Mouse (Mus musculus): Measurements from ENCODE around the gene Slc40a1. TPM values are rescaled to one million over a fixed set of nuclear protein-coding genes. Genes with fewer than 3 reads are reported as not detected.

Slc40a1 gene
- polyA plus RNA-seq, 1 experiment from 2014 or later = 18.0 TPM

DNA sequence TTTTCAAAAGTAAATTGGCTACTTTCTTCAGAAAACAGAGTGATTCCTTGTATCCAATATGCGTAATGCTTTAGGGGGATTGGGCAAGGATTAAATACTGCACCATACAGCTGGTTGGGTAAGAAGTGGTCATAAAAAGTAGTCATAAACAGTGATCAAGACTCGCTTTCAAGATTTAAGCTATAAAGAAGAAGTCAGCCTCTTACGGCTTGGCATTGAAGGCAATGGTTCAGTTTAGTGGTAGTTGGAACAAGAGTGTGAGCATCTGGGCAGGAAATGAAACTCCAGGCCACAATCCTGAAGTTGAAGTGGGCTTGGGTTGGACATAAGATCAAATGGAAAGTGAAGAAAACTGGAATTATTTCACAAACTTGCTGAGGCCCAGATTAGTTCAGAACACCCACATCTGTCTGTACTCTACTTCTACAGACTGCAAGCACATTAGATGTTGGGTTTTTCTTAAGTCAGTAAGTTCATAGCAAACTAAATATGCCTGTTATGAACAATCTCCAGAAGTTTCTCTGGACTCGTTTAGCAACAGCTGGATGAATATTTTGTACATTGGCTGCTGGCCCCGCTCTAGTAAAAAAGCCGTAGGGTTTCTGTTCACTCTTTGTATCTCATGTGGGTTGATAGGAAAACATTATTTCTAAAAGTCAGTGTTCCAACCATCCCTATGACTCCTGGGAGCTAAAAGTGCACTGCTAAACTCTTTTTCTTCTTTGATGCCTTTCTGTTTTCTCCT, 32.0 kb downstream of the Slc40a1 start:
- no peak overlapping the region for H3K27ac ChIP-seq (ENCODE audit: low read length)
- no peaks in the 10 kb centered on the region for H3K27me3 ChIP-seq (ENCODE audit: control insufficient read depth, insufficient read depth, low read length)
- H3K9me3 ChIP-seq (replicated peaks; ENCODE audit: control insufficient read depth, low read length) = no peaks in the 10 kb centered on the region
- ATAC-seq (replicated peaks; ENCODE audit: extremely low read depth, insufficient read depth, low FRiP score) = no peak
- no peaks in the 10 kb centered on the region for H3K36me3 ChIP-seq (ENCODE audit: control insufficient read depth, insufficient read depth)
- no peaks in the 10 kb centered on the region for H3K4me1 ChIP-seq (ENCODE audit: control insufficient read depth, insufficient read depth, low read length)
- H3K4me3 ChIP-seq (ENCODE audit: low read length) = no peak overlapping the region
- H3K9ac ChIP-seq (ENCODE audit: low read length) = no peak overlapping the region
- H3K4me2 ChIP-seq (ENCODE audit: low read depth, low read length) = no peak overlapping the region
- 80% methylated on average over 6 of the region's 6 CpGs for whole genome bisulfite sequencing

DNA sequence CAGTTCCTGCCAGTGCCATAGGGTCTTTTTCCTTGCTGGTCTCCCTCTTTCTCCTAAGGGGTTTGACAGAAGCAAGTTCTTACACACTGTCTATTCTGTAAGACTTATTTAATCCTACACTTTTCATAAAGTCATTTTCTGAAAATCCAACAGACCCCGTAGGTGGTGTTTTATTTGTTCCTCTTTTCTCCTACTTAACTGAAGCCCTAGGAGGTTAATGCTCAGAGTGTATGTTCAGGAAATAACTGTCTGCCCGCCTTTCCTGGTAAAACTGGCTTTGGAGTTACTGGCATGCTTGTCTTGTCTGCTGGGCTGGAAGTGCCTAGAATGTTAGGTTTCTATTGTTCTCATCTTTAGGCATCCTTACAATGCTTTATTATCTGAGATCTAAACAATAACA, 34.3 kb downstream of the Slc40a1 start:
- no peak overlapping the region for H3K4me2 ChIP-seq (ENCODE audit: low read depth, low read length)
- no peaks in the 10 kb centered on the region for H3K4me1 ChIP-seq (ENCODE audit: control insufficient read depth, insufficient read depth, low read length)
- no peak overlapping the region for H3K4me3 ChIP-seq (ENCODE audit: low read length)
- no peak overlapping the region for H3K27ac ChIP-seq (ENCODE audit: low read length)
- no peaks in the 10 kb centered on the region for H3K36me3 ChIP-seq (ENCODE audit: control insufficient read depth, insufficient read depth)
- no peaks in the 10 kb centered on the region for H3K9me3 ChIP-seq (replicated peaks; ENCODE audit: control insufficient read depth, low read length)
- H3K9ac ChIP-seq (ENCODE audit: low read length) = no peak overlapping the region
- WGBS = 62% methylated on average over 2 of the region's 2 CpGs
- no peak for ATAC-seq (replicated peaks; ENCODE audit: extremely low read depth, insufficient read depth, low FRiP score)
- no peaks in the 10 kb centered on the region for H3K27me3 ChIP-seq (ENCODE audit: control insufficient read depth, insufficient read depth, low read length)

DNA sequence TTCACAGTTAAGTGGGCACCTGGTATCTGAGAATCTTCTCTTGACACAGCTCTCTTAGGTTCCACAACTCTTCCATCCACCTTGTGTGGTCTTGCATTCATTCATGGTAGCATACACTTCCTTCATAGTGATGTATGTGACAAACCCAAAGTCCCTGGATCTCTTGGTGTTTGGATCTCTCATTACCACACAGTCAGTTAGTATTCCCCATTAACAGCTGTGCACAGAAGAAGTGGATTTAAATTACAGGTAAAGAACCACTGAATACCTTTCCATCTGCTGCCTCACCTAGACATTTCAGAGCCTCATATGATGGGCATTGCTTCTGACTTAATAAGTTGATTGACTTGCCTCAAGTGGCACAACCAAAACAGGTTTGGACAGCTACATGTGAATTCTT, 36.1 kb downstream of the Slc40a1 start, which contains the start of gene Gm5269:
TSS of gene Gm5269 (minus strand) at position 101 of the 400 bp plus-strand sequence.
- no peaks in the 10 kb centered on the region for H3K36me3 ChIP-seq (ENCODE audit: control insufficient read depth, insufficient read depth)
- H3K9ac ChIP-seq (ENCODE audit: low read length) = no peak within 1 kb of the TSS
- no peaks in the 10 kb centered on the region for H3K9me3 ChIP-seq (replicated peaks; ENCODE audit: control insufficient read depth, low read length)
- H3K4me1 ChIP-seq (ENCODE audit: control insufficient read depth, insufficient read depth, low read length) = no peaks in the 10 kb centered on the region
- no peak within 1 kb of the TSS for H3K27ac ChIP-seq (ENCODE audit: low read length)
- H3K4me3 ChIP-seq (ENCODE audit: low read length) = no peak within 1 kb of the TSS
- no peak for ATAC-seq (replicated peaks; ENCODE audit: extremely low read depth, insufficient read depth, low FRiP score)
- no peaks in the 10 kb centered on the region for H3K27me3 ChIP-seq (ENCODE audit: control insufficient read depth, insufficient read depth, low read length)
- H3K4me2 ChIP-seq (ENCODE audit: low read depth, low read length) = no peak within 1 kb of the TSS

DNA sequence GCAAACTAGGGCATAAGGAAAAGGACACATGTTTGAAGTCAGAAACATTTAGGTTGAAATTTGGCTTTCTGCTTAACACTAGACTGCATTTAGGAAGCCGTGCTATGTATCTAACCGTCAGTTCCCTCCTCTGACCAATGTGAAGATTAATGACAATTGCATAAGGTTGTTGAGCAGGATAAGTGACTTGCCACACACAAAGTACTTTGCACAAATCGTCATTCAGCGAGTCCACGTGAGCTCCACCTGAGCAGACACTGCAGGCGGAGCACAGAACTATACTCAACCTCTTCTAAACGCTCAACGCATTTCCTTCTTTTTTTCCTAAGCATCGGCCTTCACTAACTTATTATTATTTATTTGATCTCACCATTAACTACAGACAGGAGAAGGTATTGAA, 39.5 kb downstream of the Slc40a1 start:
- ATAC-seq (replicated peaks; ENCODE audit: extremely low read depth, insufficient read depth, low FRiP score) = no peak
- H3K27me3 ChIP-seq (ENCODE audit: control insufficient read depth, insufficient read depth, low read length) = no peaks in the 10 kb centered on the region

DNA sequence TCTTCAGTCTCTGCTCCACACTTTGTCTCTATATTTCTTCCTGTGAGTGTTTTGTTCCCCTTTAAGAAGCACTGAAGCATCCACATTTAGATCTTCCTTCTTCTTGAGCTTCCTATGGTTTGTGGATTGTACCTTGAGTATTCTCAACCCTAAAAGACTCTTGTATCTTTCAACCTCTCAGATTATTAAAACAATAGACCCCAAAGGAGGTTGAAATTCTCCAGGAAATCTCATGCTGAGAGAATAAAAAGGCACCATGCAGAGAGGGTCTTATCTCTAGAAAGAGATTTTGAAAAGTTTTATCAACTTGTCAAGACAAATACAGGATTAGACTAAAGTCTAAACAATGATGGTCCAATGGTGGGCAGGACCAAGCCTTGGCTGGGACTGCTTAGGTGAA, 42.9 kb downstream of the Slc40a1 start:
- Histone ChIP-seq H3K27ac (ENCODE audit: low read length) (no peak overlapping the region), H3K9ac (ENCODE audit: low read length) (no peak overlapping the region), H3K4me2 (ENCODE audit: low read depth, low read length) (no peak overlapping the region), H3K9me3 (replicated peaks; ENCODE audit: control insufficient read depth, low read length) (no peaks in the 10 kb centered on the region), H3K27me3 (ENCODE audit: control insufficient read depth, insufficient read depth, low read length) (no peaks in the 10 kb centered on the region), H3K4me1 (ENCODE audit: control insufficient read depth, insufficient read depth, low read length) (no peaks in the 10 kb centered on the region), H3K36me3 (ENCODE audit: control insufficient read depth, insufficient read depth) (no peaks in the 10 kb centered on the region), H3K4me3 (ENCODE audit: low read length) (no peak overlapping the region)
- ATAC-seq (replicated peaks; ENCODE audit: extremely low read depth, insufficient read depth, low FRiP score) = no peak

More for the DNA sequence above, 39.5 kb downstream of the Slc40a1 start:
- Histone ChIP-seq H3K4me2 (ENCODE audit: low read depth, low read length) (no peak overlapping the region), H3K9me3 (replicated peaks; ENCODE audit: control insufficient read depth, low read length) (no peaks in the 10 kb centered on the region), H3K4me3 (ENCODE audit: low read length) (no peak overlapping the region), H3K9ac (ENCODE audit: low read length) (no peak overlapping the region), H3K36me3 (ENCODE audit: control insufficient read depth, insufficient read depth) (no peaks in the 10 kb centered on the region), H3K4me1 (ENCODE audit: control insufficient read depth, insufficient read depth, low read length) (no peaks in the 10 kb centered on the region), H3K27ac (ENCODE audit: low read length) (no peak overlapping the region)
- 77% methylated on average over 9 of the region's 9 CpGs for WGBS

DNA sequence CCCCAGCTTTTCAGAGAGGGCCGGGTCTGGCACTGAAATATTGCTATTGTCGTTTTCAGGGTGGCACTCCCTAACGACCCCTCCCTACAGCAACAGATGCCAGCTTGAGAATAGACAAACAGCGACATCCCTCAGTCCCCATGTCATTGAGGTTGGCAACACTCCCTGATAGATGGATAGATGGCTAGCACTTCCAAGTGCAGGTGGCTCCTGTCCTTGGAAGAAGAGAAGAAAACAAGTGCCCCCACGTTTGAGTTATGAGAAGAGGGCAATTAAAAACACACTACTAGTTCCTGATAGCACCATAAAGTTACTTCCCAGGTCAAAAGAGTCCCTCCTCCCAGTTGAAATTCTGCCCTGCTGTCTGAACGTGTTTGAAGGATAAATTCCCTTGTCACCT, 44.2 kb downstream of the Slc40a1 start:
- H3K4me3 ChIP-seq (ENCODE audit: low read length) = no peak overlapping the region
- H3K9ac ChIP-seq (ENCODE audit: low read length) = no peak overlapping the region
- no peak for ATAC-seq (replicated peaks; ENCODE audit: extremely low read depth, insufficient read depth, low FRiP score)
- H3K36me3 ChIP-seq (ENCODE audit: control insufficient read depth, insufficient read depth) = no peaks in the 10 kb centered on the region
- no peak overlapping the region for H3K27ac ChIP-seq (ENCODE audit: low read length)
- H3K4me1 ChIP-seq (ENCODE audit: control insufficient read depth, insufficient read depth, low read length) = no peaks in the 10 kb centered on the region
- H3K9me3 ChIP-seq (replicated peaks; ENCODE audit: control insufficient read depth, low read length) = no peaks in the 10 kb centered on the region
- H3K4me2 ChIP-seq (ENCODE audit: low read depth, low read length) = no peak overlapping the region
- WGBS = 58% methylated on average over 6 of the region's 6 CpGs
- no peaks in the 10 kb centered on the region for H3K27me3 ChIP-seq (ENCODE audit: control insufficient read depth, insufficient read depth, low read length)

DNA sequence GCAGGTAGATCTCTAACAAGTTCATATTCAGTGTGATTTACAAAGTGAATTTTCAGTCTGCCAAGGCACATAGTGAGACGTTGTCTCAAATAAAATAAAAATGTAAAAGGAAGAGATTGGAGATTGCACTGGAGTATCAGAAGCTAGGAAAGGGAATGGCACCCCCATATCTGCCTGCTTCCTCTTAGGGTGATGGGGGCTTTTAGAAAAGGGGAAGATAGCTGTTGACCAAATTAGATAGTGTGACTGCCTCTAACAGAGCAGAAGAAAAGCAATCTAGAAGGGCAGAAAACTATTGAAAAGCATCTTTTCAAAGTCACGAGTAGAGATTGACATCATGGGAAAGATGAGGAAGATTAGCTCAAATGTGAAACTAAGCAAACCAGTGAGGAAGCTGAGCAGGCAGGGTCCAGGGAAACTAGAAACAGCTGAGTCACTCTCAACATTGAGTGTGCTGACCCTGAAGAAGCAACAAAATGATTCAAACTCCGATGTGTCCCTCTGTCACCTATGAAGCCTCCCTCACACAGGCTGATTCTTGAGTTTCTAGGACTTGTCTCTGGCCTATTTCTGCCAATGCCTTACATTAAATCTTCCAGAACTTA, 45.0 kb downstream of the Slc40a1 start:
- H3K9me3 ChIP-seq (replicated peaks; ENCODE audit: control insufficient read depth, low read length) = no peaks in the 10 kb centered on the region
- no peak overlapping the region for H3K4me3 ChIP-seq (ENCODE audit: low read length)
- no peak overlapping the region for H3K9ac ChIP-seq (ENCODE audit: low read length)
- no peak for ATAC-seq (replicated peaks; ENCODE audit: extremely low read depth, insufficient read depth, low FRiP score)
- H3K4me1 ChIP-seq (ENCODE audit: control insufficient read depth, insufficient read depth, low read length) = no peaks in the 10 kb centered on the region
- no peaks in the 10 kb centered on the region for H3K36me3 ChIP-seq (ENCODE audit: control insufficient read depth, insufficient read depth)
- no peaks in the 10 kb centered on the region for H3K27me3 ChIP-seq (ENCODE audit: control insufficient read depth, insufficient read depth, low read length)
- no peak overlapping the region for H3K27ac ChIP-seq (ENCODE audit: low read length)
- no peak overlapping the region for H3K4me2 ChIP-seq (ENCODE audit: low read depth, low read length)
- WGBS = 71% methylated on average over 3 of the region's 3 CpGs

DNA sequence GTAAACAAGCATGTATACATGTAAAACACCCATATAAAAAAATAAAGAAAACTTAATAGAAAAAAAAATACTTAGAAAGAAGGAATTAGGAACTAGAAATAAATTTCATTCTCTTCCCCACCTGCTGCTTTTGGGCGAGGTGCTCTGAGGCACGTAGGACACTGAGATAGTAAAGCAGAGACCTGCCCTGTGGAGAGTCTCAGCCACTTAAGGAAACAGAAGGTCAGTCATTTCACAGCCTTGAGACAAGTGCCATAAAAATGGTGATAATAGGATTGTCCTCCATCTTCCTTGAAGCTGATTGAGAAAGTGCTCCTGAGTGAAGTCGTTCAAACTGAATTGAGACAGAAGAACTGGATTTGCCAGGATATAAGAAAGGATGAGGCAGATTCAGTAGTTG, 48.9 kb downstream of the Slc40a1 start:
- H3K4me1 ChIP-seq (ENCODE audit: control insufficient read depth, insufficient read depth, low read length) = no peaks in the 10 kb centered on the region
- no peaks in the 10 kb centered on the region for H3K36me3 ChIP-seq (ENCODE audit: control insufficient read depth, insufficient read depth)
- H3K27ac ChIP-seq (ENCODE audit: low read length) = no peak overlapping the region
- no peaks in the 10 kb centered on the region for H3K9me3 ChIP-seq (replicated peaks; ENCODE audit: control insufficient read depth, low read length)
- no peak for ATAC-seq (replicated peaks; ENCODE audit: extremely low read depth, insufficient read depth, low FRiP score)
- no peak overlapping the region for H3K4me3 ChIP-seq (ENCODE audit: low read length)
- H3K9ac ChIP-seq (ENCODE audit: low read length) = no peak overlapping the region
- WGBS = 73% methylated on average over 3 of the region's 3 CpGs
- no peaks in the 10 kb centered on the region for H3K27me3 ChIP-seq (ENCODE audit: control insufficient read depth, insufficient read depth, low read length)
- H3K4me2 ChIP-seq (ENCODE audit: low read depth, low read length) = no peak overlapping the region

DNA sequence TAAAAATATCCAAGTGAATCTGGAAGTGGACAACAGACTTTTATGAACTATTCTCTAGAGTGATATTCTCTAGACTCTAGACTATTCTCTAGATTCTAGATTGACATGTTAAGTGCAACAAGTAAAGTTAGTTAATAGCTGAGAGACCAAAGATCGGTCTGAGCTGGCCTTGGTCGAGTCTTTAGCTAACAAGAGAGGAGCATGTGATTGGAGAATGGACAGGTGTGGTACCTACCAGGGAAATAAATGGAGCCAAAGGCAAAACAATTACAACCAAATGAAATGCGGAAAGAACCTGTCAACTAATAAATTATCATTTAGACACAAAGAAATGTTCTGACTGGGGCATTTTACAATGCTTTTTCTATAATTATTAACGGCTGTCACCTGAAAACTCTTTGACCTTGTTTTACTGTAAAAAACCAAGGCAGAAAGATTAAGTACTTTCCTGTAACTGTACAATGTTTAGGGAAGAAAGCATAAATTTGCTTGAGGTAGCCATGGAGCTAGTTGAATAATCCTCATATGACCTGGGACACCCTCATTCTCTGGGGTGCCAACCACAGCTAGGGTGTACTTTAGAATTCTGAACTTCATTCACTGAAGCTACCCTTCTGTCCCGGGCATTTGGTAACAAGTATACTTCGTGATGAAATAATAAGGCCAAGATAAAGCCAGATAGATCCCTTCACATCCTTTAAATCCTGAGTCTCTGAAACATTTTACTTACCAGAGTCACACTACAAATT, 49.7 kb downstream of the Slc40a1 start:
- Histone ChIP-seq H3K36me3 (ENCODE audit: control insufficient read depth, insufficient read depth) (no peaks in the 10 kb centered on the region), H3K4me1 (ENCODE audit: control insufficient read depth, insufficient read depth, low read length) (no peaks in the 10 kb centered on the region), H3K4me2 (ENCODE audit: low read depth, low read length) (no peak overlapping the region), H3K9me3 (replicated peaks; ENCODE audit: control insufficient read depth, low read length) (no peaks in the 10 kb centered on the region), H3K9ac (ENCODE audit: low read length) (no peak overlapping the region), H3K27me3 (ENCODE audit: control insufficient read depth, insufficient read depth, low read length) (no peaks in the 10 kb centered on the region), H3K27ac (ENCODE audit: low read length) (no peak overlapping the region), H3K4me3 (ENCODE audit: low read length) (no peak overlapping the region)
- WGBS = 88% methylated on average over 6 of the region's 6 CpGs
- ATAC-seq (replicated peaks; ENCODE audit: extremely low read depth, insufficient read depth, low FRiP score) = no peak
